Mouse (Mus musculus): ENCODE measurements around the gene Ppfibp1. TPM values are rescaled to one million over a fixed set of nuclear protein-coding genes. Genes with fewer than 3 reads are reported as not detected.
A peak's percentile ranks its signal among the peaks of the same experiment; 100 is the strongest.

Gene Ppfibp1
- polyA plus RNA-seq (2015; fragmentation: Nextera tagmentation; extraction: Ambion mirVana) = 14.2 and 19.4 TPM in 2 replicates

GRCm38 (mm10) chr6:146887958-146888659 lies at the start of gene Ppfibp1:
TSS of gene Ppfibp1 (plus strand) at chr6:146888487.
- no peak within 1 kb of the TSS for H3K27ac ChIP-seq (replicated peaks)
- no peaks in the 10 kb centered on the region for H3K4me1 ChIP-seq
- no peaks in the 10 kb centered on the region for H3K36me3 ChIP-seq
- H3K9ac ChIP-seq (replicated peaks) = peak within 1 kb of the TSS; percentile 64
- H3K9me3 ChIP-seq = no peaks in the 10 kb centered on the region
- H3K4me2 ChIP-seq (replicated peaks) = peak within 1 kb of the TSS; percentile 77
- WGBS = under 1% methylated on average over 74 of the region's 80 CpGs
- ATAC-seq (replicated peaks) = peak; percentile 97
- no peaks in the 10 kb centered on the region for H3K27me3 ChIP-seq
- H3K4me3 ChIP-seq = peak within 1 kb of the TSS; percentile 63

- no peaks in the 10 kb centered on the region for H3K9me3 ChIP-seq
- no peaks in the 10 kb centered on the region for H3K4me1 ChIP-seq
- no peak overlapping the region for H3K9ac ChIP-seq (replicated peaks)
- no peaks in the 10 kb centered on the region for H3K27me3 ChIP-seq
- ATAC-seq (replicated peaks) = no peak
- no peak overlapping the region for H3K4me3 ChIP-seq
- no peaks in the 10 kb centered on the region for H3K36me3 ChIP-seq
- no peak overlapping the region for H3K4me2 ChIP-seq (replicated peaks)
- WGBS = 90% methylated on average over 4 of the region's 4 CpGs
- H3K27ac ChIP-seq (replicated peaks) = no peak overlapping the region
Measured at GRCm38 (mm10) chr6:146838863-146839262, 49.4 kb upstream of the Ppfibp1 start.

DNA sequence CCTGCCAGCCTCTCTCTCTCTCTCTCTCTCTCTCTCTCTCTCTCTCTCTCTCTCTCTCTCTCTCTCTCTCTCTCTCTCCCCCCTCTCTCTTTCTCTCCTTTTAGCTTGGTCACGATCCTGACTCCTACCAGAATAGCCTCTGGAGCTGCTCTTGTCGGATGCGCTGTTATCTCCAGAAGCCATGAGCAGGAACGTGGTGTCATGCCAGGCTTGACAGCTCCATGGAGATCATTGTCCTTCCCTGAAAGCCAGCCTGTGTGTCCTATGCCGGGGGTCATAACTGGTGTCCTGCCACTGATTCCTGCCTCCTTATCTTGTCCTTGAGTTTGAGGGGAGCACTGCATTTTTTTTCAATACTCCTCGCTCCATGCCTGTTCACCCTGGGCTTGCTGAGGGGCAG lies 43.4 kb upstream of the Ppfibp1 start:
- Histone ChIP-seq H3K9ac (replicated peaks) (no peak overlapping the region), H3K4me1 (no peaks in the 10 kb centered on the region), H3K9me3 (no peaks in the 10 kb centered on the region), H3K36me3 (no peaks in the 10 kb centered on the region), H3K27me3 (no peaks in the 10 kb centered on the region), H3K4me3 (no peak overlapping the region), H3K27ac (replicated peaks) (no peak overlapping the region), H3K4me2 (replicated peaks) (no peak overlapping the region)
- WGBS = 83% methylated on average over 6 of the region's 6 CpGs
- ATAC-seq (replicated peaks) = no peak

- WGBS = 67% methylated on average over 5 of the region's 5 CpGs
- H3K27me3 ChIP-seq = no peaks in the 10 kb centered on the region
- H3K4me3 ChIP-seq = no peak overlapping the region
- H3K27ac ChIP-seq (replicated peaks) = no peak overlapping the region
- no peaks in the 10 kb centered on the region for H3K36me3 ChIP-seq
- H3K4me2 ChIP-seq (replicated peaks) = no peak overlapping the region
- H3K9me3 ChIP-seq = no peaks in the 10 kb centered on the region
- ATAC-seq (replicated peaks) = 0 out of 2 replicates have a peak, but pooled peaks have one; percentile 19
- no peak overlapping the region for H3K9ac ChIP-seq (replicated peaks)
- H3K4me1 ChIP-seq = no peaks in the 10 kb centered on the region
Measured at GRCm38 (mm10) chr6:146845347-146845746, 42.9 kb upstream of the Ppfibp1 start.

DNA sequence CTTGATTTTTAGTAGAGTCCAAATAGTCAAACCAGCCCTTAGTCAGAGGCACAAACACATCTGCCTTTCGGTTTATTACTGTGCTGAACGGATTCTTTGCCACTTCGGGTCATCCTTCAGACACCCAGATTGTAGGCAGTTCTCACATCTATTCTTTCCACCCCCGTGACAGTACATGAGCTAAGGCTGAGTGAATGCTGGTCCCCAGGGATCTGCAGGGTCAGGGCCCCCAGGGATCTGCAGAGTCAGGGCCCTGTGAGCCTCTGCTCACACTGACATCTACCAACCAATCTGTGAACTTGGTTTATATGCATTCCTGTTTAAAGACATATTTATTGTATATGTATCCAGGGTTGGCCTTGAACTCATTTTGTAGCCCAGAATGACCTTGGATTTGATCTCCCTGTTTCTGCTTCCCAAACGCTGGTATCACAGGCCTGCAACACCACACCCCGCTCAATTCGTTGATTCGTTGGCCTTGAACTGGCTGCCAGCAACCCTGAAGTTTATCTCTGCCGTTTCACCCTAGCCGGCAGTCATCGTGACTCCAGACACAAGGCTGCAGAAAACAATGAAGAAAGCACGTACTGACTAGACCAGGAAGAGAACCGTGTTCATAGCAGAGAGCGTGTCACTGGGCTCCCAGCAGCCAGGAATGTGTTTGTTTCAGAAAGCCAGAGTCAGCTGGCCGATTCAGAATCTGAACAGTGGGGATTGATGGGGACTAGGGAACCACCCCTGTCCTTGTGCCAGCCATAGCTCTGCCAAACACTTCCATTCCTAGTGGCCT lies 42.1 kb upstream of the Ppfibp1 start:
- H3K9ac ChIP-seq (replicated peaks) = no peak overlapping the region
- whole genome bisulfite sequencing = 83% methylated on average over 15 of the region's 15 CpGs
- no peaks in the 10 kb centered on the region for H3K36me3 ChIP-seq
- no peaks in the 10 kb centered on the region for H3K27me3 ChIP-seq
- no peak overlapping the region for H3K27ac ChIP-seq (replicated peaks)
- no peak overlapping the region for H3K4me3 ChIP-seq
- H3K4me1 ChIP-seq = no peaks in the 10 kb centered on the region
- no peak for ATAC-seq (replicated peaks)
- no peaks in the 10 kb centered on the region for H3K9me3 ChIP-seq
- H3K4me2 ChIP-seq (replicated peaks) = no peak overlapping the region

- no peak overlapping the region for H3K4me2 ChIP-seq (replicated peaks)
- 78% methylated on average over 3 of the region's 3 CpGs for WGBS
- no peak for ATAC-seq (replicated peaks)
- H3K9me3 ChIP-seq = no peaks in the 10 kb centered on the region
- no peak overlapping the region for H3K9ac ChIP-seq (replicated peaks)
- H3K36me3 ChIP-seq = no peaks in the 10 kb centered on the region
- H3K4me3 ChIP-seq = no peak overlapping the region
- no peaks in the 10 kb centered on the region for H3K27me3 ChIP-seq
- H3K4me1 ChIP-seq = no peaks in the 10 kb centered on the region; the same call in 1 of the 2 replicates
- H3K27ac ChIP-seq (replicated peaks) = no peak overlapping the region
Measured at GRCm38 (mm10) chr6:146847402-146847801, 40.9 kb upstream of the Ppfibp1 start.

- Histone ChIP-seq H3K4me1 (no peaks in the 10 kb centered on the region; the same call in 1 of the 2 replicates), H3K9me3 (no peaks in the 10 kb centered on the region), H3K27ac (replicated peaks) (no peak overlapping the region), H3K9ac (replicated peaks) (no peak overlapping the region), H3K27me3 (no peaks in the 10 kb centered on the region), H3K4me3 (no peak overlapping the region), H3K36me3 (no peaks in the 10 kb centered on the region), H3K4me2 (replicated peaks) (no peak overlapping the region)
- WGBS = 92% methylated on average over 3 of the region's 3 CpGs
- ATAC-seq (replicated peaks) = no peak
Measured at GRCm38 (mm10) chr6:146848281-146848680, 40.0 kb upstream of the Ppfibp1 start.

- H3K27ac ChIP-seq (replicated peaks) = no peak within 1 kb of the TSS
- no peaks in the 10 kb centered on the region for H3K36me3 ChIP-seq
- no peak within 1 kb of the TSS for H3K4me3 ChIP-seq
- no peak within 1 kb of the TSS for H3K9ac ChIP-seq (replicated peaks)
- WGBS = 83% methylated on average over 4 of the region's 4 CpGs
- no peak for ATAC-seq (replicated peaks)
- no peaks in the 10 kb centered on the region; the same call in 1 of the 2 replicates for H3K4me1 ChIP-seq
- H3K9me3 ChIP-seq = no peaks in the 10 kb centered on the region
- H3K27me3 ChIP-seq = no peaks in the 10 kb centered on the region
- H3K4me2 ChIP-seq (replicated peaks) = no peak within 1 kb of the TSS
Measured at GRCm38 (mm10) chr6:146850050-146850449, 38.2 kb upstream of the Ppfibp1 start, which contains the start of gene Smco2. TSS of gene Smco2 (plus strand) at chr6:146850104.

DNA sequence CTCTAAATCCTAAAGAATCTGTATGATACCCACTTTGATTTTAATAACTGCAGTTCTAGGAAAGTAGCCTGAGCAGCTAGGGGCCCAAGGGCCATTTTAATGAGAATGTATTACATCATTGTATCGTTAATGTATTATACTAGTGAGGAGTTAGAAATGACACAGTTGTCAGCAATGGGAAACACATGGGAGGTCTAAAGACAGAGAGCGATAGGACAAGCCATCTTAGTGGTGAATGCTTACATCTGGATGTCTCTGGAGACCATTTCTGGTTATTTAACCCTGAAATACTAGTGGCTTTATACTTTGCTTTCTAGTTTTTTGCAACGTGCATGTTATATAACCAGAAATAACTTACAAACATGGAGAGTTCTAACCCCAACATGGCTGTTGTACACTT lies 36.4 kb upstream of the Ppfibp1 start:
- no peak for ATAC-seq (replicated peaks)
- WGBS = 81% methylated on average over 3 of the region's 3 CpGs
- Histone ChIP-seq H3K4me2 (replicated peaks) (no peak overlapping the region), H3K9ac (replicated peaks) (no peak overlapping the region), H3K36me3 (no peaks in the 10 kb centered on the region), H3K4me1 (no peaks in the 10 kb centered on the region; the same call in 1 of the 2 replicates), H3K9me3 (no peaks in the 10 kb centered on the region), H3K27ac (replicated peaks) (no peak overlapping the region), H3K4me3 (no peak overlapping the region), H3K27me3 (no peaks in the 10 kb centered on the region)

DNA sequence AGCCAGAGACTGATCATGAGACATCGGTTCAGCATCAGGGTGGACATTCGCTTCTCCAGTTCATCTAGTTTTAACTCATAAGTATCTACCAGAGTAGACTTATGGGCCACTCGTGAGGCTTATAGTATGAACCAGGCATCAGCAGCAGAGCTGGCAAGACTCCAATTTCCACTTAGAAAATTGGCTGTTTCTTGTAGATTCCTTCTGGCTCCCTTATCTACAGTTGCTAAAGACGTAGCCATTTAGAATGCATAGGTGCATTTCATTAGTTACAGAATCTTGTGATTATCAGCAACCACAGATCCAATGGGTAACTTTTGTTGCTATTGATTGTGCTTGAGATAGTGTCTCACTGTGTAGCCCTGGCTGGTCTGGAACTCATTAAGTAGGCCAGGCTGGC lies 35.5 kb upstream of the Ppfibp1 start:
- no peaks in the 10 kb centered on the region for H3K9me3 ChIP-seq
- H3K4me3 ChIP-seq = no peak overlapping the region
- no peaks in the 10 kb centered on the region; the same call in 1 of the 2 replicates for H3K4me1 ChIP-seq
- 70% methylated on average over 4 of the region's 4 CpGs for WGBS
- H3K36me3 ChIP-seq = no peaks in the 10 kb centered on the region
- no peak overlapping the region for H3K4me2 ChIP-seq (replicated peaks)
- ATAC-seq (replicated peaks) = no peak
- H3K9ac ChIP-seq (replicated peaks) = no peak overlapping the region
- no peaks in the 10 kb centered on the region for H3K27me3 ChIP-seq
- H3K27ac ChIP-seq (replicated peaks) = no peak overlapping the region

DNA sequence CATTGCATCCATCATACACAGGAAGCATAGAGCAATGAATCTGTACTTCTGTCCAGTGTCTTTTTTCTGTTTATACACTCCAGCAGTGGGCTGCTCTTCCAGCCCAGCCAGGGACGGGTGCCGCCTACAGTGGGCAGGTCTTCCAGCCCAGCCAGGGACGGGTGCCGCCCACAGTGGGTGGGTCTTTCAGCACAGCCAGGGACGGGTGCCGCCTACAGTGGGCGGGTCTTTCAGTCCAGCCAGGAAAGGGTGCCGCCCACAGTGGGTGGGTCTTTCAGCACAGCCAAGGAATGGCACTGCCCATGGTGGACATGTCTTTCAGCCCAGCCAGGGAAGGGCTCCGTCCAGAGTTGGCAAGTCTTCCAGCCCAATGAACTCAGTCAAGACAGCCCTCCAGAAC lies 33.1 kb upstream of the Ppfibp1 start:
- Histone ChIP-seq H3K4me3 (no peak overlapping the region), H3K36me3 (no peaks in the 10 kb centered on the region), H3K27me3 (no peaks in the 10 kb centered on the region), H3K4me2 (replicated peaks) (no peak overlapping the region), H3K9ac (replicated peaks) (no peak overlapping the region), H3K27ac (replicated peaks) (no peak overlapping the region), H3K4me1 (no peaks in the 10 kb centered on the region; the same call in 1 of the 2 replicates), H3K9me3 (no peaks in the 10 kb centered on the region)
- 93% methylated on average over 9 of the region's 9 CpGs for WGBS
- 0 out of 2 replicates have a peak, but pooled peaks have one; percentile 41 for ATAC-seq (replicated peaks)

- 87% methylated on average over 2 of the region's 2 CpGs for WGBS
- no peaks in the 10 kb centered on the region; the same call in 1 of the 2 replicates for H3K4me1 ChIP-seq
- no peak overlapping the region for H3K27ac ChIP-seq (replicated peaks)
- H3K4me3 ChIP-seq = no peak overlapping the region
- H3K4me2 ChIP-seq (replicated peaks) = no peak overlapping the region
- H3K27me3 ChIP-seq = no peaks in the 10 kb centered on the region
- H3K9ac ChIP-seq (replicated peaks) = no peak overlapping the region
- ATAC-seq (replicated peaks) = no peak
- H3K9me3 ChIP-seq = no peaks in the 10 kb centered on the region
- no peaks in the 10 kb centered on the region for H3K36me3 ChIP-seq
Measured at GRCm38 (mm10) chr6:146857386-146857785, 30.9 kb upstream of the Ppfibp1 start.
